Mouse (Mus musculus) neural tube, embryonic 15.5 days (tissue): Measurements from ENCODE around the gene Socs7. TPM values are rescaled to one million over a fixed set of nuclear protein-coding genes. Genes with fewer than 3 reads are reported as not detected.

ENCODE experiments used
- ATAC-seq: fragments of 200-750 bp; cut with Nextera tagmentation; 2 replicates; pipeline ENCODE4 v1.8.0; 2017; ENCODE audit warnings: mild to moderate bottlenecking, moderate TSS enrichment, moderate library complexity; ENCODE audit not compliant: low FRiP score
- H3K27ac ChIP-seq: fragments of 300-500 bp; sonication (generic); replicated peaks from 2 replicates; pipeline ENCODE4 v1.5.1; 2015; ENCODE audit warnings: mild to moderate bottlenecking, inconsistent platforms
- H3K27me3 ChIP-seq: fragments of 300-500 bp; sonication (generic); replicated peaks from 2 replicates; pipeline ENCODE4 v1.6.1; 2015; ENCODE audit warnings: inconsistent platforms
- H3K36me3 ChIP-seq: fragments of 300-500 bp; sonication (generic); 2 replicates; pipeline ENCODE4 v1.6.1; 2015; ENCODE audit warnings: inconsistent platforms
- H3K4me1 ChIP-seq: fragments of 300-500 bp; sonication (generic); 2 replicates; pipeline ENCODE4 v1.6.1; 2015; ENCODE audit warnings: inconsistent platforms
- H3K4me2 ChIP-seq: fragments of 300-500 bp; sonication (generic); 2 replicates; pipeline ENCODE4 v1.6.1; 2015; ENCODE audit warnings: inconsistent platforms, mild to moderate bottlenecking, moderate library complexity
- H3K4me3 ChIP-seq: fragments of 300-500 bp; sonication (generic); replicated peaks from 2 replicates; pipeline ENCODE4 v1.5.1; 2015; ENCODE audit warnings: mild to moderate bottlenecking, inconsistent platforms
- H3K9ac ChIP-seq: fragments of 300-500 bp; sonication (generic); replicated peaks from 2 replicates; pipeline ENCODE4 v1.6.1; 2015; ENCODE audit warnings: mild to moderate bottlenecking, inconsistent platforms
- H3K9me3 ChIP-seq: fragments of 300-500 bp; sonication (generic); replicated peaks from 2 replicates; pipeline ENCODE4 v1.6.1; 2016; ENCODE audit warnings: inconsistent platforms
- WGBS: fragments of 180-500 bp; shearing (Covaris S2); methylation state at CpG from one replicate; pipeline ENCODE4 v1.1.7; 2015; ENCODE audit warnings: mixed read lengths; 5-methylcytosine and 5-hydroxymethylcytosine counted together
- polyA plus RNA-seq: library from polyadenylated mRNA; unstranded; fragments of >200 nt; fragmentation: Nextera tagmentation; extraction: Ambion mirVana; gene quantifications from 2 replicates; pipeline ENCODE4 v1.2.1, GENCODE M21; 2015

Socs7 gene
- polyA plus RNA-seq, 1 experiment from 2014 or later = 8.4 TPM

GRCm38 (mm10) chr11:97410958-97411357 is 48.6 kb downstream of the Socs7 start:
- Histone ChIP-seq H3K9me3 (no peaks in the 10 kb centered on the region), H3K27ac (no peak overlapping the region), H3K36me3 (no peaks in the 10 kb centered on the region), H3K4me3 (no peak overlapping the region), H3K9ac (no peak overlapping the region), H3K4me1 (peaks cover 44% of the 10 kb centered on the region), H3K27me3 (peaks cover 18% of the 10 kb centered on the region), H3K4me2 (no peak overlapping the region)
- 82% methylated on average over 4 of the region's 4 CpGs for WGBS
- no peak for ATAC-seq

GRCm38 (mm10) chr11:97412117-97412516 is 49.8 kb downstream of the Socs7 start:
- H3K9ac ChIP-seq = no peak overlapping the region
- H3K4me2 ChIP-seq = no peak overlapping the region
- H3K27ac ChIP-seq = peak overlapping the region; percentile 18; the same call in 1 of the 2 replicates
- no peak overlapping the region for H3K4me3 ChIP-seq
- ATAC-seq = no peak
- H3K36me3 ChIP-seq = no peaks in the 10 kb centered on the region
- WGBS = 34% methylated on average over 3 of the region's 3 CpGs
- peaks cover 17% of the 10 kb centered on the region for H3K27me3 ChIP-seq
- no peaks in the 10 kb centered on the region for H3K9me3 ChIP-seq
- peaks cover 33% of the 10 kb centered on the region for H3K4me1 ChIP-seq

- Histone ChIP-seq H3K36me3 (no peaks in the 10 kb centered on the region), H3K27ac (peak overlapping the region; percentile 18; the same call in 1 of the 2 replicates), H3K4me1 (peaks cover 25% of the 10 kb centered on the region), H3K27me3 (peaks cover 11% of the 10 kb centered on the region), H3K4me2 (no peak overlapping the region), H3K9ac (no peak overlapping the region), H3K9me3 (no peaks in the 10 kb centered on the region), H3K4me3 (no peak overlapping the region)
- ATAC-seq = no peak
- WGBS = 52% methylated on average over 10 of the region's 10 CpGs
Measured at GRCm38 (mm10) chr11:97412808-97413347, 50.5 kb downstream of the Socs7 start.

GRCm38 (mm10) chr11:97415330-97415711 is 53.0 kb downstream of the Socs7 start, which contains the start of gene Arhgap23:
Gene Arhgap23 (plus strand): TSS chr11:97415533.
- Histone ChIP-seq H3K27me3 (peaks cover 11% of the 10 kb centered on the region), H3K9me3 (no peaks in the 10 kb centered on the region), H3K4me1 (peaks cover 27% of the 10 kb centered on the region), H3K4me2 (peak within 1 kb of the TSS; percentile 56), H3K27ac (peak within 1 kb of the TSS; percentile 51), H3K9ac (peak within 1 kb of the TSS; percentile 47), H3K36me3 (no peaks in the 10 kb centered on the region), H3K4me3 (peak within 1 kb of the TSS; percentile 43)
- peak; percentile 60; the same call in 1 of the 2 replicates for ATAC-seq
- WGBS = 1% methylated on average over 29 of the region's 29 CpGs

- peak; percentile 43 for ATAC-seq
- Histone ChIP-seq H3K4me3 (peak overlapping the region; percentile 43), H3K27ac (peak overlapping the region; percentile 51), H3K4me2 (peak overlapping the region; percentile 56), H3K9me3 (no peaks in the 10 kb centered on the region), H3K27me3 (peaks cover 11% of the 10 kb centered on the region), H3K36me3 (no peaks in the 10 kb centered on the region), H3K4me1 (peaks cover 27% of the 10 kb centered on the region), H3K9ac (peak overlapping the region; percentile 47)
- WGBS = 3% methylated on average over 49 of the region's 49 CpGs
Measured at GRCm38 (mm10) chr11:97415712-97416636, 53.6 kb downstream of the Socs7 start.

- Histone ChIP-seq H3K9me3 (no peaks in the 10 kb centered on the region), H3K36me3 (no peaks in the 10 kb centered on the region), H3K4me1 (peaks cover 27% of the 10 kb centered on the region), H3K4me2 (peak overlapping the region; percentile 56), H3K9ac (no peak overlapping the region), H3K4me3 (no peak overlapping the region), H3K27ac (no peak overlapping the region), H3K27me3 (peaks cover 11% of the 10 kb centered on the region)
- ATAC-seq = no peak
- 8% methylated on average over 5 of the region's 5 CpGs for WGBS
Measured at GRCm38 (mm10) chr11:97416637-97417035, 54.3 kb downstream of the Socs7 start.

GRCm38 (mm10) chr11:97418834-97419539 is 56.6 kb downstream of the Socs7 start:
- H3K36me3 ChIP-seq = no peaks in the 10 kb centered on the region
- no peaks in the 10 kb centered on the region for H3K9me3 ChIP-seq
- no peak overlapping the region for H3K4me3 ChIP-seq
- H3K27me3 ChIP-seq = peaks cover 11% of the 10 kb centered on the region
- no peak for ATAC-seq
- peaks cover 26% of the 10 kb centered on the region for H3K4me1 ChIP-seq
- no peak overlapping the region for H3K9ac ChIP-seq
- H3K4me2 ChIP-seq = no peak overlapping the region
- no peak overlapping the region for H3K27ac ChIP-seq
- 61% methylated on average over 14 of the region's 14 CpGs for WGBS

GRCm38 (mm10) chr11:97419540-97419900 is 57.2 kb downstream of the Socs7 start:
- Histone ChIP-seq H3K27me3 (peaks cover 7% of the 10 kb centered on the region), H3K9me3 (no peaks in the 10 kb centered on the region), H3K4me1 (peaks cover 26% of the 10 kb centered on the region), H3K4me2 (no peak overlapping the region), H3K4me3 (no peak overlapping the region), H3K36me3 (no peaks in the 10 kb centered on the region), H3K9ac (no peak overlapping the region), H3K27ac (no peak overlapping the region)
- ATAC-seq = no peak
- 73% methylated on average over 5 of the region's 5 CpGs for WGBS

GRCm38 (mm10) chr11:97422507-97422906 is 60.2 kb downstream of the Socs7 start:
- Histone ChIP-seq H3K27ac (peak overlapping the region; percentile 37; the same call in 1 of the 2 replicates), H3K36me3 (no peaks in the 10 kb centered on the region), H3K9me3 (no peaks in the 10 kb centered on the region), H3K27me3 (no peaks in the 10 kb centered on the region), H3K4me3 (no peak overlapping the region), H3K4me2 (no peak overlapping the region), H3K4me1 (peaks cover 17% of the 10 kb centered on the region), H3K9ac (no peak overlapping the region)
- WGBS = 60% methylated on average over 4 of the region's 4 CpGs
- ATAC-seq = no peak

- Histone ChIP-seq H3K36me3 (no peaks in the 10 kb centered on the region), H3K9ac (no peak overlapping the region), H3K27ac (no peak overlapping the region), H3K4me1 (peaks cover 30% of the 10 kb centered on the region), H3K27me3 (no peaks in the 10 kb centered on the region), H3K4me2 (no peak overlapping the region), H3K4me3 (no peak overlapping the region), H3K9me3 (no peaks in the 10 kb centered on the region)
- ATAC-seq = no peak
- WGBS = 69% methylated on average over 5 of the region's 5 CpGs
Measured at GRCm38 (mm10) chr11:97424092-97424692, 61.8 kb downstream of the Socs7 start.

- H3K9ac ChIP-seq = no peak overlapping the region
- no peak for ATAC-seq
- H3K36me3 ChIP-seq = no peaks in the 10 kb centered on the region
- no peak overlapping the region for H3K27ac ChIP-seq
- 82% methylated on average over 3 of the region's 3 CpGs for WGBS
- H3K27me3 ChIP-seq = no peaks in the 10 kb centered on the region
- no peak overlapping the region for H3K4me2 ChIP-seq
- H3K9me3 ChIP-seq = no peaks in the 10 kb centered on the region
- peaks cover 28% of the 10 kb centered on the region for H3K4me1 ChIP-seq
- H3K4me3 ChIP-seq = no peak overlapping the region
Measured at GRCm38 (mm10) chr11:97424802-97425201, 62.5 kb downstream of the Socs7 start.
